Mouse (Mus musculus) left cerebral cortex, adult 8-10 months (tissue): ENCODE data around the gene Vegfd. TPM values are rescaled to one million over a fixed set of nuclear protein-coding genes. Genes with fewer than 3 reads are reported as not detected.

Experiments
- total RNA-seq, 4 experiments: library from RNA; stranded (reverse); gene quantifications; 2 replicates each; pipeline ENCODE4 v1.2.4; 2022

Gene Vegfd
- total RNA-seq, 4 experiments from 2014 or later, result 2.1 to 3.2 (median 2.3) TPM

Other genes with a start within 250 kb of the Vegfd start
- 1 to 10 TPM in 1 of 4 experiments, under 1 TPM in 3; 0.57 to 1.4 (median 0.77) TPM for gene Ace2, start 234.0 kb upstream of the Vegfd start, total RNA-seq
- gene Bmx, start 115.2 kb upstream of the Vegfd start, total RNA-seq, result 1 to 10 TPM; 1.1 to 1.6 (median 1.3) TPM
- 10 to 100 TPM in 3 of 4 experiments, 1 to 10 TPM in 1; 8.9 to 11.1 (median 10.4) TPM for gene Pir, start 104.0 kb upstream of the Vegfd start, total RNA-seq
- gene Piga, start 46.4 kb downstream of the Vegfd start, total RNA-seq, result 1 to 10 TPM; 6.0 to 6.9 (median 6.2) TPM
- gene Asb11, start 63.6 kb downstream of the Vegfd start, total RNA-seq, result 1 to 10 TPM; 5.3 to 7.6 (median 6.4) TPM
- not detected for gene Asb9, start 132.9 kb downstream of the Vegfd start, total RNA-seq